9 mouse cellular contexts compared by ENCODE assay signal in genomic region chr3:109339941-109340273, GRCm38 (mm10). TPM values are rescaled to one million over a fixed set of nuclear protein-coding genes. Genes with fewer than 3 reads are reported as not detected.
A peak's percentile ranks its signal among the peaks of the same experiment; 100 is the strongest.
DNase-seq lines count a peak whose midpoint lies in the region; ATAC-seq and TF ChIP-seq lines count a peak whose summit lies in the region.
"Had no signal": no experiment of that assay in that cellular context is flagged by ENCODE, and none has a peak within 500 bp of the region (broad histone marks: within the 10 kb centered on the region; RNA-seq: fewer than 3 reads in every experiment).

No protein-coding gene starts in this region.

- no peaks in the 10 kb centered on the region for H3K36me3 ChIP-seq in neural tube, embryonic 11.5 days (ENCODE audit: control insufficient read depth, insufficient read depth, low read length)
- no peaks in the 10 kb centered on the region for H3K36me3 ChIP-seq in hindbrain, postnatal 0 days (ENCODE audit: insufficient read depth, low read length)
- H3K36me3 ChIP-seq in limb, embryonic 10.5 days: no peaks in the 10 kb centered on the region

- peak; percentile 68 for DNase-seq in neural tube, embryonic 11.5 days (ENCODE audit: low spot score)
- DNase-seq in neural tube, embryonic 10.5 days (ENCODE audit: extremely low spot score, low spot score): no peak
- DNase-seq in gastrocnemius, postnatal 10 days: peak; percentile 44
- peak; percentile 84 for DNase-seq in hindbrain, postnatal 0 days (ENCODE audit: low spot score)
- DNase-seq in limb, embryonic 10.5 days (ENCODE audit: low spot score): peak; percentile 63
- peak; percentile 69 for DNase-seq in mesoderm, embryonic 11.5 days (ENCODE audit: low read depth, low spot score)
- peak; percentile 35 for DNase-seq in right cerebral cortex, postnatal 4 days

- peak overlapping the region; percentile 79 for H3K9ac ChIP-seq in neural tube, embryonic 11.5 days (ENCODE audit: low read length)
- peak overlapping the region; percentile 68; the same call in 1 of the 2 replicates for H3K9ac ChIP-seq in hindbrain, postnatal 0 days (replicated peaks; ENCODE audit: low read length)

- H3K9me3 ChIP-seq in neural tube, embryonic 11.5 days (ENCODE audit: control insufficient read depth, low read length): no peaks in the 10 kb centered on the region
- H3K9me3 ChIP-seq in hindbrain, postnatal 0 days (ENCODE audit: low read length): no peaks in the 10 kb centered on the region
- no peaks in the 10 kb centered on the region for H3K9me3 ChIP-seq in limb, embryonic 10.5 days (replicated peaks)

- no peaks in the 10 kb centered on the region for H3K4me1 ChIP-seq in neural tube, embryonic 11.5 days (ENCODE audit: control insufficient read depth, insufficient read depth, low read length)
- H3K4me1 ChIP-seq in hindbrain, postnatal 0 days (ENCODE audit: insufficient read depth, low read length): no peaks in the 10 kb centered on the region
- peaks cover 21% of the 10 kb centered on the region for H3K4me1 ChIP-seq in limb, embryonic 10.5 days

- no peak; the same call in none of the 2 replicates for ATAC-seq in neural tube, embryonic 11.5 days (ENCODE audit: insufficient read depth, low FRiP score, low TSS enrichment)
- ATAC-seq in common myeloid progenitor, adult 5-6 weeks (replicated peaks; ENCODE audit: low read depth, poor library complexity, severe bottlenecking): 0 out of 2 replicates have a peak, but pooled peaks have one; percentile 3
- ATAC-seq in hindbrain, postnatal 0 days: peak; percentile 38

- peak overlapping the region; percentile 90 for H3K27ac ChIP-seq in neural tube, embryonic 11.5 days (ENCODE audit: low read depth, low read length)
- peak overlapping the region; percentile 79 for H3K27ac ChIP-seq in hindbrain, postnatal 0 days
- H3K27ac ChIP-seq in limb, embryonic 10.5 days: peak overlapping the region; percentile 86

- H3K4me2 ChIP-seq in neural tube, embryonic 11.5 days (ENCODE audit: low read depth): peak overlapping the region; percentile 70
- H3K4me2 ChIP-seq in hindbrain, postnatal 0 days (ENCODE audit: low read depth, low read length): peak overlapping the region; percentile 92

- peak overlapping the region; percentile 76 for H3K4me3 ChIP-seq in neural tube, embryonic 11.5 days (ENCODE audit: low read depth, low read length)
- peak overlapping the region; percentile 77 for H3K4me3 ChIP-seq in hindbrain, postnatal 0 days (ENCODE audit: low read length)
- peak overlapping the region; percentile 78 for H3K4me3 ChIP-seq in limb, embryonic 10.5 days

- no peak for TF ChIP-seq CTCF in hindbrain, postnatal 0 days (IDR thresholded peaks at IDR 0.05; ENCODE audit: low read depth)

- no peaks in the 10 kb centered on the region for H3K27me3 ChIP-seq in neural tube, embryonic 11.5 days (ENCODE audit: control insufficient read depth, insufficient read depth, low read length)
- H3K27me3 ChIP-seq in hindbrain, postnatal 0 days (ENCODE audit: insufficient read depth, low read length): no peaks in the 10 kb centered on the region
- peaks cover 20% of the 10 kb centered on the region; the same call in 1 of the 2 replicates for H3K27me3 ChIP-seq in limb, embryonic 10.5 days (ENCODE audit: low read depth, poor library complexity, severe bottlenecking)

- WGBS in neural tube, embryonic 11.5 days: 0% methylated on average over 9 of the region's 9 CpGs
- WGBS in hindbrain, postnatal 0 days: 0% methylated on average over 9 of the region's 9 CpGs
- under 1% methylated on average over 9 of the region's 9 CpGs for WGBS in limb, embryonic 10.5 days

RNA-seq across cellular contexts. Expression of gene Vav3, which starts 0.5 kb away (rescaled TPM):
- 17.4 and 19.9 TPM in 2 replicates for polyA plus RNA-seq in neural tube, embryonic 11.5 days (2014; fragmentation: Nextera tagmentation; extraction: Ambion mirVana)
- 50.2 and 68.2 TPM in 2 replicates for total RNA-seq in common myeloid progenitor, adult 5-6 weeks (2017)
- 1 to 10 TPM; 6.0 to 7.3 TPM for total RNA-seq in gastrocnemius, postnatal 10 days (2021)
- 7.3 and 10.1 TPM in 2 replicates for total RNA-seq in hindbrain, postnatal 0 days (2014; rRNA removed)
- polyA plus RNA-seq in hindbrain, postnatal 0 days (2015; fragmentation: Nextera tagmentation; extraction: Ambion mirVana): 6.7 and 8.2 TPM in 2 replicates
- 3.0 and 3.4 TPM in 2 replicates for polyA plus RNA-seq in limb, embryonic 10.5 days (2016; fragmentation: Nextera tagmentation; extraction: Ambion mirVana)
- total RNA-seq: MEL had no signal
